Mouse (Mus musculus) liver, embryonic 14.5 days (tissue): ENCODE data around the gene 4931406P16Rik.

ENCODE experiments used
- CTCF ChIP-seq: IDR thresholded peaks from 2 replicates; pipeline ENCODE4 v1.5.1; 2016; ENCODE audit warnings: antibody characterized with exemption, low read depth, control low read depth
- EP300 ChIP-seq: IDR thresholded peaks from 2 replicates; pipeline ENCODE4 v1.6.1; 2016; ENCODE audit warnings: antibody characterized with exemption, low read depth

DNA sequence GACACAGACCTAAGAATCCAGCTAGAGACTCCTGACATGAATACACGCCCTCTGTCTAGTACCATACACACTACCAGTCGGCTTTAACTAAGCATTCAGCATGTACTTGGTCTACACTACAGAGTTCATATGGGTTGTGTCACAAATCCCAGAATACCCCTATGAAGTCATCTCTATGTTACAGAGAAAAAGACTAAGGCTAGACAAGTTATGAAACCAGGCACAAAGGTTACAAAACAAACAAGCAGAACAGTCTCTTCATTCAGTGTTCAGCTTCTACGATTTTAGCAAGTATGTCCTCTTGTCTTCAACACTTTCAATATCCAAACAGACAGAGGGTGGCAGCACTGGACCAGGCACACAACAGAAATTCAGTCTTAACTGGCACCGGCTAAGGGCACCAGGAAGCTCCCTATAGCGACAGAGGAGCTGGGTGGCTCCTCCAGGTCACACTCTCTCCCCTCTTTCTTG, 47.4 kb downstream of the 4931406P16Rik start:
- TF ChIP-seq CTCF (peak; percentile 62), EP300 (no peak)
